Comparison of ENCODE assay signal across 17 mouse cellular contexts in the genomic region with DNA sequence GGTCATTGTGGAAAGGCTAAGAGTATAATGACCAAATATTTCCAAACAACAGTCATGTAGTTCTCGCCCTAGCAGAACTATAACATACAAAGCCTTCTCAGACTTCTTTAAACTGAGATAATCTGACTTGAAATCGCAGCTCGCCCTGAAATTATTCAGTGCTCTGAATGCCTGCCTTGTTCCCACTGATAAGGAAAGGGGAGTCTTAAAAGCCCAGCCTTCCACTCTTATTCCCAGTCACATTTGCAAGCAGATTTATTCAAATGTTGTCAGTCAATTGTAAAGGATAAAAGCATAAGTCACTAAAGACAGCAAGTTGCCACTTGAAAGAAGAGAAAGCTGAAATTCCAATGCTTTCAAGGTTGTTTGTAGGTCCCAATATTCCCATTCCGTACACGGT.
"Had no signal": no experiment of that assay in that cellular context is flagged by ENCODE, and none has a peak within 500 bp of the region (broad histone marks: within the 10 kb centered on the region; RNA-seq: fewer than 3 reads in every experiment).

No protein-coding gene starts in this region.

- H3K4me3 ChIP-seq: liver, embryonic 12.5 days; myocyte; neural tube, embryonic 13.5 days; neural tube, embryonic 15.5 days had no signal

- DNase-seq: lung, adult 18-20 months; lung, embryonic 14.5 days; lung, postnatal 10 days; lung, postnatal 4 days; retina, postnatal 1 day; right cerebral cortex, adult 18-20 months; right cerebral cortex, postnatal 25 days; right cerebral cortex, postnatal 4 days; spleen, adult 18-20 months; thymus, adult 18-20 months; thymus, postnatal 14 days; thymus, postnatal 36 days had no signal

- H3K27ac ChIP-seq: liver, embryonic 12.5 days; liver, embryonic 14.5 days; neural tube, embryonic 13.5 days; neural tube, embryonic 15.5 days had no signal

- H3K4me1 ChIP-seq: liver, embryonic 12.5 days had no signal

- H3K27me3 ChIP-seq: liver, embryonic 12.5 days; neural tube, embryonic 13.5 days; neural tube, embryonic 15.5 days had no signal

- H3K9me3 ChIP-seq: liver, embryonic 12.5 days; neural tube, embryonic 13.5 days; neural tube, embryonic 15.5 days had no signal

- H3K4me2 ChIP-seq: liver, embryonic 12.5 days; lung, embryonic 14.5 days; neural tube, embryonic 13.5 days; neural tube, embryonic 15.5 days had no signal

- H3K9ac ChIP-seq: liver, embryonic 12.5 days; liver, embryonic 14.5 days; lung, embryonic 14.5 days; neural tube, embryonic 13.5 days; neural tube, embryonic 15.5 days had no signal

- H3K36me3 ChIP-seq: liver, embryonic 12.5 days; neural tube, embryonic 13.5 days; neural tube, embryonic 15.5 days had no signal

- ATAC-seq: liver, embryonic 12.5 days had no signal
